Mouse (Mus musculus) cerebellum, adult 8-10 months (tissue): ENCODE results near the gene Hyou1.
"Not testable (repeated sequence)": the region's sequence is repeated elsewhere in the genome, so short reads cannot be mapped to it uniquely, and the experiment has no call there.

ENCODE experiments used
- DNase-seq: peaks from one replicate; pipeline ENCODE4 v3.0.0; 2022

Hyou1 gene

DNA sequence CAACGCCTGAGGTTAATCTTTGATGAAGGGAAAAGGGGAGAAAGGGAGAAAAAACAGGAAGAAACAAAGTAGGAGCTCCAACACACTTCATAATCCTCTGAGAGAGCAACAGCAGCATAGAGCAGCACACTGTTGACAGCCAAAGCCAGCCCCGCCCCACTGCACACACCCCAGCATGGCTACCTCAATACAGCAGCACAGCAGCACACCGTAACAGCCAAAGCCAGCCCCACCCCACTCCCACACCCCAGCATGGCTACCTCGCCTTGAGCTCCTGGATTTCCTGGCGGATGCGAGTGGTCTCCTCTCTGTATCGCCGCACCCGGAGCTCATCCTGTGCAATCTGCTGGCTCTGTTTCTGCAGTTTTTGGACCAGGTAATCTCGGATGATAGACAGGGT is 27.0 kb upstream of the Hyou1 start:
- no peak for DNase-seq

DNA sequence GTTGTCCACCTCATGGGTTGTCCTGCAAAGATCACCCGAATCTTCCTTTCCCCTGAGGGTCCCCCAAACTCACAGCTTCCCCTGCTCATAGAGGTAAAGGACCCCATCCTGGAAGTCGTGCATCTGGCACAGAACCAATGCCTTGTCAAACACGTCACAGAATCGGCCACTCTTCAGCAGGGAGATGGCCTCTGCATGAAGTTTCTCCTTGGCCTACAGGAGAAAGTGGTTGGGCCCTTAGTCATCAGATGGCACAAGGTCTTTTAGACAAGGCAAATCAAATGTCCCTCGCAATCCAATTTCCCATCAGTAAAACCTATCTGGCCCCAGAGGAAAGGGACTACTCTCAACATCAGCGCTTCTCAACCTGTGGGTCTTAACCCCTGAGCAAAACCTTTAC is 26.1 kb upstream of the Hyou1 start:
- no peak for DNase-seq

DNA sequence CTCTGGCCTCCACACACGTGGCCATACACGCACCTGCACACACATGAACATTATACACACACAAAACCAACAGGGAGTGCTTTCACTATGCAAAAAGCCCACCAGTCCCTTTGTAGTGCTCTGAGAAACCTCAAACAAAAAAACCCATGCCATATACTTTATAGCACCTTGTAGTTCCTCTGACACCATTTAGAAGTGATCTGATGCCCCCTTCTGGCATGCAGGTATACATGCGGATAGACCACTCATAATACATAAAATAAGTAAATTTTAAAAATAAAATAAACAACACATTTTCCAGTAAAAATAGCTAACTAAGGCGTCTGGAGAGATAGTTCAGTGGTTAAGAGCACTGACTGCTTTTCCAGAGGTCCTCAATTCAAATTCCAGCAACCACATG is 22.1 kb upstream of the Hyou1 start:
- DNase-seq: no peak

DNA sequence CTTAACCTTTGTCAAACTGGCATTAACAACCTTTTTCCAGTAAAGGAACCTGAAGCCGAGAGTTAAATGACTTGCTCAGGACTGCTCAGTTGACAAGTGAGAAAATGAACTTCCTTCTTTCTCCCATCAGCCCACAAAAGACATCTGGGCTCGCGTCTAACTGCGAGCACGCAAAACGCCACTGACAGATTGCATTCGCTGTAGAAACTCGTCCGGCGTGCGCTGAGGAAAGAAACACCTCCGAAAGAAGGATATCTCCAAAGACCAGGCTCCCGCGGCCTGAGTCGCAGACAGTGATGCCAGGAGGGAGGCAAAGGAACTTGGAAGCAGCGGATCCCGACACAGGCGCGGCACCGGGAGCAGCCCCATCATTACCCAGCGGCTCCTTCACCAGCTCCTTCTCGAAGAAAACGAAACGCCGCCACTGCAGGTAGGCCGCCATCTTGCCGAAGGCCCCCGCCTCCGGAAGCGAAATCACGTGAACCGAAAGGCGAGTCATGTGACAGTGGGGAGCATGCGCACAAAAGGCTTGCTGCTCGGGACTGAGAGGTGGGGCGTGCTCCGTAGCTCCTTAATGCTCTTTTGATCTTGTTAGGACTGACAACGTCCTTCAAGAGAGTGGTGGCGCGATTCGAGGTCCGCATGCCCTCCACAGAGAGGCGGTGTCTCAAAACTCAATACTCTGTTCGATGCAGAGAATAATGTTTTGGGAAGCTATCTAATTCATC is 17.9 kb upstream of the Hyou1 start, which contains the start of gene Vps11:
Gene Vps11, minus strand, starts transcription at position 481 of the 728 bp plus-strand sequence.
- DNase-seq: peak; percentile 91

- not testable (repeated sequence) for DNase-seq
Measured at GRCm38 (mm10) chr9:44361931-44362330, 17.4 kb upstream of the Hyou1 start.

- no peak for DNase-seq
Measured at GRCm38 (mm10) chr9:44364480-44364879, 14.8 kb upstream of the Hyou1 start.

DNA sequence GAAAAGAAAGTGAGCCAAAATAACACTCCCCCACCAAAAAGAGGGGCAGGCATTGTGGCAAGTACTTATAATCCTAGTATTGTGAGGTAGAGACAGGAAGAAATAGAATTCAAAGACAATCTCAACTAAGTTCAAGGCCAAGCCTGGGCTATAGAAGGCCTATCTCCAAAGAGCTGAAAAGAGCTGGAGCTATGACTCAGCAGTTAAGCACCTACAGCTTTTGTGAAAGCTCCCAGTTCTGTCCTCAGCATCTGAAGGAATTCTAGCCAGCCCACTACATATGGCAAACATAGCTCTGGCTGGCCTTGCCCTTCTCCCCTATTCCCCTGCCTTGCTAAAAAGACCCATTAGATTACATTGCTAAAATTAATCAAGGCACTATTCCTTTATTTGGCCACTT is 5.9 kb upstream of the Hyou1 start:
- no peak for DNase-seq

- DNase-seq: no peak
Measured at GRCm38 (mm10) chr9:44376141-44376540, 3.1 kb upstream of the Hyou1 start.

GRCm38 (mm10) chr9:44377335-44377734 is 2.0 kb upstream of the Hyou1 start:
- DNase-seq: not testable (repeated sequence)

DNA sequence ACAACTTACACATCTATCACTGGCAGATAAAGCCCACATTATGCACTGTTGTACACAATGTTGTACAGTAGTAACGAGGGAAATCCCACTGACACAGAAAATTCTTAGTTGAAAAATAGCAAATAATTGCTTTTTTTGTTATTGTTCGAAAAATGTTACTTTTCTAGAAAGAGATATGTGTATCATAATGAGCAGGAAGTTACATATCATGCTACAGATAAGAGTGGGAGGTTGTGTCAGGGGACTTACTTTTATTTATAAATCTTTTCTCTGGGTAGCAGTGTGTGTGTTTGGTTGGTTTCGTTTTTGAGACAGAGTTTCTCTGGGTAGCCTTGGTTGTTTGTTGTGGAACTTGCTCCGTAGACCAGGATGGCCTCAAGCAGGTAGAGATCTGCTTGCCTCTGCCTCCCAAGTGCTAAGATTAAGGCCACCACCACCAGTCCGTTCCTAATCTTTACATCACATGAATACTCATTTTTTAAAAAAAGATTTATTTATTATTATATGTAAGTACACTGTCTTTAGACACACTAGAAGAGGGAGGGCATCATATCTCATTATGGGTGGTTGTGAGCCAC is 1.0 kb upstream of the Hyou1 start:
- DNase-seq: no peak

GRCm38 (mm10) chr9:44379862-44380261 is 572 bp downstream of the Hyou1 start:
- no peak for DNase-seq

- DNase-seq: no peak
Measured at GRCm38 (mm10) chr9:44384596-44384995, 5.3 kb downstream of the Hyou1 start.

DNA sequence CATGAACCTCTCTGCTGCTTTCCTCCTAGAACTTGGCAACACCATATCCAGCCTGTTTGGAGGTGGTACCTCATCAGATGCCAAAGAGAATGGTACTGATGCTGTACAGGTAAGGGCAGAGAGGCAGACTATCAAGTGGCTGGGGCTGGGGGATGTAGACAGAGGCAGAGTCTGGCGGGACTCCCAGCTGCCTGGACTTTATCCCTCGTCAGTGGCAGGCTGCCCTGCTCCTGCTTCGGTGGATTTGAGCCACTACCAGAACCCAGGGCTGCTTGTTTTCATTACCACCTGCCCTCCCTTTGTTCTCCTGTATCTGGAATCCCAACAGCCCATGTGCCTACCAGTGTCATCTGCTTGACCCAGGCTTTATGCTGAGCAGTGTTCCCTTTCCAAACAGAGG is 7.9 kb downstream of the Hyou1 start:
- no peak for DNase-seq

- peak; percentile 65 for DNase-seq
Measured at GRCm38 (mm10) chr9:44389273-44389672, 10.0 kb downstream of the Hyou1 start.

DNA sequence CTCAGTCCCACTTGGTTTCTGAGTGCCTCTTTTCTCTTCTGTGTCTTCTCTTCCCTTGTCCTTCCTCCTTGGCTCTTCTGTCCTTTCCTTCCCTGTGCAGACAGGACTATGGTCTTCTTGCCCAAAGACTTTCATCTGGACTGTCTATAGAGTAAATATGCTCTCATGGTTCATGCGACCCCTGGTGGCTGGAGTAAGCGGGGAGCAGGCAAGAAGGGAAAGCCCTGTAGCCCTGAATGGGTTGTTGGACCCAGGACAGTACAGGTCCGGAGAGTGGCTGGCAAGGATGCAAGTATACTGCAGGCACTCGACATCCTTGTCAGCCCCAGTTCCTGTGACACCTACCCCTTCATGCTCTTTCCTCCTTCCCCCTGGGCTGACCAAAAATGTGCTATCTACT is 12.2 kb downstream of the Hyou1 start:
- peak; percentile 71 for DNase-seq

- DNase-seq: peak; percentile 96
Measured at GRCm38 (mm10) chr9:44396684-44397411, 17.6 kb downstream of the Hyou1 start, which contains the start of gene Slc37a4. TSS of gene Slc37a4 (plus strand) at chr9:44396852.

DNA sequence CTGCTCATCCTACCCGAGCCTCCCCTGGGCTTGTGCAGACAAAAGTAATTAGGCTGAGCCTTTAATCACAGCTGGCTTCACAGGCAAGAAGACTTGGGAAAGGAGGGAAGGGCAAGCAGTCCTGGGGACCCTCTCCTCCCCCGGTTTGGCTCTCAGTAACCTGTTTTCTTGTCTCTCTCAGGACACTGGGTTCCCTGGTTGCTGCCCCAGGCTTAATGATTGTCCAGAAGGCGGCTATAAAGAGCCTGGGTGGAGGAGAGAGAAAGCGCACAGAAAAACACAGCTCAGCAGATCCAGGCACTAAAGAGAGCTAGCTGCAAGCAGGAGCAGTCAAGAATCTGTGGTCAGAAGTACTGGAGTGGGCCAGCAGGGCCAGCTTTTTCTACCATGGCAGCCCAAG is 18.8 kb downstream of the Hyou1 start:
- DNase-seq: no peak

DNA sequence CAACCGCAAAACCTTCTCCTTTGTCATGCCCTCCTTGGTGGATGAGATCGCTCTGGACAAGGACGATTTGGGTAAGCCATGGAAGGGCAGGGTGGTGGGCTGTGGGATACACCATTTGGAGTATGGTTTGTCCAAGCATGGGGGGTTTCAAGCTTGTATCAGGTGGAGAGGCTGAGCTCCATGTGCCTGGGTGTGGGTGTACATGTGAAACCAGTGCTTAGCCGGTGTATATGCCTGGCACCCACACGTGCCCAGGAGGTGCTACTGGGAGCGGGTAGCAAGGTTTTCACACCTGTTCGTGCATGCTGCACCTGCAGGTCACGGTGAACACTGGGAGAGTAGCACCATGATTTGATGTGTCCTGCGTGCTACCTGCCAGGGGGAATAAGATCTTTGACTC is 19.3 kb downstream of the Hyou1 start:
- no peak for DNase-seq

DNA sequence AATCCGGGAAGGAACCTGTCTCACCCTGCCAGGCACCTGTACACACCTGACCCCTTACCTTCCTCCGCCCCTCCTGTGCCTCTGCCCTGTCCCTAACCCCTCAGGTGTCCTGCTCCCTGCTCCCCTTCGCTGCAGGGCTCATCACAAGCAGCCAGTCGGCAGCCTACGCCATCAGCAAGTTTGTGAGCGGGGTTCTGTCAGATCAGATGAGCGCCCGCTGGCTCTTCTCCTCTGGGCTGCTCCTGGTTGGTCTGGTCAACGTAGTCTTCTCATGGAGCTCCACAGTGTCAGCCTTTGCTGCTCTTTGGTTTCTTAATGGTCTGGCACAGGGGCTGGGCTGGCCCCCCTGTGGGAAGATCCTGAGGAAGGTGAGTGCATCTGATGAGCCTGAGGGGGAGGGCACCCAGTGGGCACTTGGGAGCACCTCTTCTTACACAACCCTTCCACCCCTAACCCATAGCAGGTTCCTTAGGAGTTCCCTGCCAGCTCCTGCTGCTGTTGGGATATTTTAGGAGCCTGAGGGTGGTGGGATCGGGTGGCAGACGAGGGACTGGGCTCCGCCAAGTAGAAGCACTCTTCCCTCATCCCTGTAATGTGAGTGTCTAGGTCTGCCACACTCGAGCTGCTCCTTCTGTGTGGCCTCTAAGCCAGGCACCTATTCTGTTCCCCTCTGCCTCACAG is 20.0 kb downstream of the Hyou1 start:
- no peak for DNase-seq

DNA sequence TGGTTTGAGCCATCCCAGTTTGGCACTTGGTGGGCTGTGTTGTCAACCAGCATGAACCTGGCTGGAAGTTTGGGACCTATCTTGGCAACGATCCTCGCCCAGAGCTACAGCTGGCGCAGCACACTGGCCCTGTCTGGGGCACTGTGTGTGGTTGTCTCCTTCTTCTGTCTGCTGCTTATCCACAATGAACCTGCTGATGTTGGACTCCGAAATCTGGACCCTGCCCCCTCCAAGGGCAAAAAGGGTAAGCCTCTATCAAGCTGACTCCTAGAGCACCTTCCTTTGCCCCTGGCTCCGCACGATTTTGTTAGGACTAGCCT is 20.5 kb downstream of the Hyou1 start:
- no peak for DNase-seq

GRCm38 (mm10) chr9:44401081-44401480 is 21.8 kb downstream of the Hyou1 start:
- DNase-seq: no peak

GRCm38 (mm10) chr9:44405011-44405410 is 25.7 kb downstream of the Hyou1 start:
- DNase-seq: no peak

DNA sequence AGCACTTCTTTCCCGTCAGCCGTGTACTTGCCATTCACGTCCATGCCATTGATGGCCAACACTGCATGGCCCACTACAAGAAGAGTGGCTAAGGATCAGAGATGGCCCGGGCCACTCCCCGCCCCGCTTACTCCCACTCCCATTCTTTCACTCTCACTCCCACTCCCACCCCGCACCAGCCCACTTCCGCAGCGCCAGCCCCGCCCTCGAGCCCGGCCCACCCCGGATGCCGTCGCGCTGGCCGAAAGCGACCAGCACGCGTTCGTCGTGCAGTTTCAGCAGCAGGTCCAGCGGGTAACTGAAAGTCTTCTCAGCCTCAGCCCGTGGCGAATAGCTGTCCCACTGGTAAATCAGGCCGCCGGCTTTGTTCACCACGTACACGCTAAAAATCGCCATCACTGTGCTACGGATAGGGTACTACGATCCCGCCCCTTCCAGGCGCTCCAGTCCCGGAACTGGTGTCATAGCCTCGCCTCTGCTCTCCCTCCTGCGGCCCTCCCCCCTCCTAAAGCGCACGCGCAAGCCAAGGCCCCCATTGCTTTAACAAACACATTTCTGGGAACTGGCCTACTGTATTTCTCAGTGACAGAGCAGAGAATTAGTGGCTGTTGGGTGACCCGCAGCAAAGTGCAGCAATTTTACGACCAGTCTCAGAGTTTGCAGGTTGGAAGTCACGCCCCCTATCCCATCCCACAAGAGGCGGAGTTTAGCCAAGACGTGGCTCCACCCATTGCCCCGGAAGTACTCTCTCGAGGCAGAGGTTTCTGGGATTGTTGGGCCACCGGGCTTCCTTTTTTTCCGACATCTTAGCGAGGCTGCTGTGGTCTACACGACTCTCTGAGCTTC is 27.8 kb downstream of the Hyou1 start, which contains the start of the genes Rps25 and Trappc4:
Gene Rps25, plus strand, starts transcription at position 234 of the 846 bp plus-strand sequence.
Gene Trappc4, minus strand, starts transcription at position 695 of the 846 bp plus-strand sequence.
- DNase-seq: peak; percentile 92
